ENCODE assay signal across 8 mouse cellular contexts in the genomic region with DNA sequence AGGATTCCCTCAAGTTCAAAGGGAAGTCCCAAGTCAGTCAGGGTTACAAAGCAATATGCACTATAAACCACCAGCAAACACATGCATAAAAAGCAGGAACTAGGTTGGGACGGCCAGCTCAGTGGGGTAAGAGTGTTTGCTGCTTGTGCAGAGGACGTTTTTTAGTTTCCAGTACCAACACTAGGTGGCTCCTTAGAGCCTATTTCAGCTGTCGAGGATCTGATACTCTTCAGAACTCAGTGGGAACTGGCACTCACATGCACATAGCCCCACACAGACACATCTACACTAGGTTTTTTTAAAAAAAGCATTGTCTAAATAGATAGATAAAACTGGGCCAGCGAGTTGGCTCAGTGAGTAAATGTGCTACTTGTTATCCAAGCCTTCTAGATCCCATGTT. TPM values are rescaled to one million over a fixed set of nuclear protein-coding genes. Genes with fewer than 3 reads are reported as not detected.
A peak's percentile ranks its signal among the peaks of the same experiment; 100 is the strongest.
DNase-seq lines count a peak whose midpoint lies in the region; ATAC-seq and TF ChIP-seq lines count a peak whose summit lies in the region.

No protein-coding gene starts in this region.

- no peak for DNase-seq in forebrain, embryonic 10.5 days (ENCODE audit: extremely low spot score, low spot score)
- peak; percentile 10 for DNase-seq in ovary, postnatal 14 days (ENCODE audit: low spot score)
- DNase-seq in ovary, postnatal 10 days (ENCODE audit: low spot score): no peak
- DNase-seq in brain, adult 2 months (ENCODE audit: low read depth, low spot score): peak; percentile 80
- DNase-seq in midbrain, postnatal 0 days (ENCODE audit: low spot score): peak; percentile 61
- DNase-seq in adrenal gland, postnatal 4 days (ENCODE audit: low spot score in 2 of 2): no peak

- WGBS in forebrain, embryonic 13.5 days: 49% methylated on average over 4 of the region's 4 CpGs
- 69% methylated on average over 4 of the region's 4 CpGs for WGBS in forebrain, embryonic 10.5 days
- 48% methylated on average over 4 of the region's 4 CpGs for WGBS in kidney, embryonic 14.5 days
- 43% methylated on average over 4 of the region's 4 CpGs for WGBS in midbrain, postnatal 0 days

- H3K9me3 ChIP-seq in forebrain, embryonic 13.5 days (replicated peaks): no peaks in the 10 kb centered on the region
- no peaks in the 10 kb centered on the region for H3K9me3 ChIP-seq in forebrain, embryonic 10.5 days
- no peaks in the 10 kb centered on the region for H3K9me3 ChIP-seq in kidney, embryonic 14.5 days (ENCODE audit: control insufficient read depth, low read length)
- no peaks in the 10 kb centered on the region for H3K9me3 ChIP-seq in midbrain, postnatal 0 days (ENCODE audit: low read length)

- no peak overlapping the region for H3K4me2 ChIP-seq in forebrain, embryonic 13.5 days
- no peak overlapping the region for H3K4me2 ChIP-seq in kidney, embryonic 14.5 days (replicated peaks; ENCODE audit: low read depth, low read length)
- no peak overlapping the region for H3K4me2 ChIP-seq in midbrain, postnatal 0 days (ENCODE audit: low read depth, low read length, poor library complexity, severe bottlenecking)

- TF ChIP-seq CTCF in midbrain, postnatal 0 days (IDR thresholded peaks at IDR 0.05): peak; percentile 72

- no peak overlapping the region for H3K4me3 ChIP-seq in forebrain, embryonic 13.5 days
- H3K4me3 ChIP-seq in forebrain, embryonic 10.5 days: no peak overlapping the region
- no peak overlapping the region for H3K4me3 ChIP-seq in kidney, embryonic 14.5 days (ENCODE audit: low read length)
- H3K4me3 ChIP-seq in midbrain, postnatal 0 days (ENCODE audit: low read depth, low read length): no peak overlapping the region

- no peaks in the 10 kb centered on the region for H3K27me3 ChIP-seq in forebrain, embryonic 13.5 days
- no peaks in the 10 kb centered on the region for H3K27me3 ChIP-seq in forebrain, embryonic 10.5 days (ENCODE audit: poor library complexity, severe bottlenecking)
- H3K27me3 ChIP-seq in kidney, embryonic 14.5 days (ENCODE audit: control insufficient read depth, insufficient read depth, low read length): no peaks in the 10 kb centered on the region
- H3K27me3 ChIP-seq in midbrain, postnatal 0 days (ENCODE audit: insufficient read depth, low read length): no peaks in the 10 kb centered on the region

- no peaks in the 10 kb centered on the region for H3K4me1 ChIP-seq in forebrain, embryonic 13.5 days
- H3K4me1 ChIP-seq in forebrain, embryonic 10.5 days: no peaks in the 10 kb centered on the region
- H3K4me1 ChIP-seq in kidney, embryonic 14.5 days (ENCODE audit: control insufficient read depth, insufficient read depth, low read length): no peaks in the 10 kb centered on the region; the same call in 1 of the 2 replicates
- H3K4me1 ChIP-seq in midbrain, postnatal 0 days (ENCODE audit: insufficient read depth, low read length): no peaks in the 10 kb centered on the region

- H3K27ac ChIP-seq in forebrain, embryonic 13.5 days: no peak overlapping the region
- H3K27ac ChIP-seq in forebrain, embryonic 10.5 days: no peak overlapping the region
- H3K27ac ChIP-seq in kidney, embryonic 14.5 days (ENCODE audit: low read depth, low read length): no peak overlapping the region
- H3K27ac ChIP-seq in midbrain, postnatal 0 days (ENCODE audit: low read depth, low read length): no peak overlapping the region

- peak; percentile 62; the same call in 1 of the 2 replicates for ATAC-seq in forebrain, embryonic 13.5 days
- 0 out of 2 replicates have a peak, but pooled peaks have one; percentile 13 for ATAC-seq in kidney, embryonic 14.5 days (ENCODE audit: low FRiP score, low TSS enrichment)
- peak; percentile 71; the same call in 1 of the 2 replicates for ATAC-seq in midbrain, postnatal 0 days (ENCODE audit: low FRiP score)

- peaks cover 68% of the 10 kb centered on the region for H3K36me3 ChIP-seq in forebrain, embryonic 13.5 days (ENCODE audit: poor library complexity, severe bottlenecking)
- peaks cover 89% of the 10 kb centered on the region for H3K36me3 ChIP-seq in forebrain, embryonic 10.5 days (replicated peaks)
- peaks cover 67% of the 10 kb centered on the region for H3K36me3 ChIP-seq in kidney, embryonic 14.5 days (ENCODE audit: control insufficient read depth, insufficient read depth, low read length)
- H3K36me3 ChIP-seq in midbrain, postnatal 0 days (ENCODE audit: insufficient read depth, low read length): peaks cover 25% of the 10 kb centered on the region

- no peak overlapping the region for H3K9ac ChIP-seq in forebrain, embryonic 13.5 days
- H3K9ac ChIP-seq in kidney, embryonic 14.5 days (ENCODE audit: low read depth, low read length): no peak overlapping the region
- H3K9ac ChIP-seq in midbrain, postnatal 0 days (replicated peaks; ENCODE audit: low read length, poor library complexity, severe bottlenecking): no peak overlapping the region

RNA-seq across cellular contexts. Expression of gene Styk1, which starts 13.7 kb away (rescaled TPM):
- 1.2 and 1.6 TPM in 2 replicates for polyA plus RNA-seq in forebrain, embryonic 13.5 days (2015; fragmentation: Nextera tagmentation; extraction: Ambion mirVana)
- polyA plus RNA-seq in forebrain, embryonic 10.5 days (2016; fragmentation: Nextera tagmentation; extraction: Ambion mirVana): 0.43 and 0.62 TPM in 2 replicates
- polyA plus RNA-seq in kidney, embryonic 14.5 days (2014; fragmentation: Nextera tagmentation; extraction: Ambion mirVana): 3.6 and 5.0 TPM in 2 replicates
- 4.9 and 7.3 TPM in 2 replicates for total RNA-seq in midbrain, postnatal 0 days (2014; rRNA removed)
- 6.7 and 6.9 TPM in 2 replicates for polyA plus RNA-seq in midbrain, postnatal 0 days (2015; fragmentation: Nextera tagmentation; extraction: Ambion mirVana)
- under 1 TPM; 0.59 to 0.76 TPM for total RNA-seq in adrenal gland, postnatal 4 days (2021)

RNA-seq across cellular contexts. Expression of gene Ybx3, which starts 21.2 kb away (rescaled TPM):
- polyA plus RNA-seq in forebrain, embryonic 13.5 days (2015; fragmentation: Nextera tagmentation; extraction: Ambion mirVana): 27.4 and 27.9 TPM in 2 replicates
- polyA plus RNA-seq in forebrain, embryonic 10.5 days (2016; fragmentation: Nextera tagmentation; extraction: Ambion mirVana): 41.6 and 42.5 TPM in 2 replicates
- polyA plus RNA-seq in kidney, embryonic 14.5 days (2014; fragmentation: Nextera tagmentation; extraction: Ambion mirVana): 71.3 and 78.2 TPM in 2 replicates
- total RNA-seq in midbrain, postnatal 0 days (2014; rRNA removed): 104 and 111 TPM in 2 replicates
- polyA plus RNA-seq in midbrain, postnatal 0 days (2015; fragmentation: Nextera tagmentation; extraction: Ambion mirVana): 28.1 and 33.6 TPM in 2 replicates
- total RNA-seq in adrenal gland, postnatal 4 days (2021): 100 to 1,000 TPM; 197 to 198 TPM

Comparison
In these comparisons a context has a peak if more than half of its experiments do, and no peak if none do; other contexts are left out.
1. DNase-seq: peak in ovary, postnatal 14 days (single experiment), brain, adult 2 months (single experiment) and midbrain, postnatal 0 days (single experiment); none in forebrain, embryonic 10.5 days (single experiment), ovary, postnatal 10 days (single experiment) and adrenal gland, postnatal 4 days (0 of 2).
2. ATAC-seq: peak in every context shown above with its lines; median percentile 71 in midbrain, postnatal 0 days; 62 in forebrain, embryonic 13.5 days; 13 in kidney, embryonic 14.5 days.